Mouse (Mus musculus) heart, embryonic 16.5 days (tissue): ENCODE data around the gene Tspan9. TPM values are rescaled to one million over a fixed set of nuclear protein-coding genes. Genes with fewer than 3 reads are reported as not detected.

Experiments
- ATAC-seq: fragments of 200-750 bp; cut with Nextera tagmentation; replicated peaks from 2 replicates; pipeline ENCODE4 v1.8.0; 2017; ENCODE audit warnings: moderate number of reproducible peaks; ENCODE audit not compliant: insufficient read depth, low FRiP score; ENCODE audit errors: extremely low read depth
- H3K27ac ChIP-seq: fragments of 300-500 bp; sonication (generic); 2 replicates; pipeline ENCODE4 v1.5.1; 2014; ENCODE audit warnings: mild to moderate bottlenecking, low read length, control low read depth, moderate library complexity
- H3K27me3 ChIP-seq: fragments of 300-500 bp; sonication (generic); 2 replicates; pipeline ENCODE4 v1.6.1; 2014; ENCODE audit warnings: low read length, mixed read lengths; ENCODE audit not compliant: control insufficient read depth, insufficient read depth
- H3K36me3 ChIP-seq: fragments of 300-500 bp; sonication (generic); 2 replicates; pipeline ENCODE4 v1.6.1; 2014; ENCODE audit not compliant: control insufficient read depth, insufficient read depth
- H3K4me1 ChIP-seq: fragments of 300-500 bp; sonication (generic); 2 replicates; pipeline ENCODE4 v1.6.1; 2014; ENCODE audit warnings: low read length, mixed read lengths; ENCODE audit not compliant: control insufficient read depth, insufficient read depth
- H3K4me2 ChIP-seq: fragments of 300-500 bp; sonication (generic); 2 replicates; pipeline ENCODE4 v1.6.1; 2014; ENCODE audit warnings: low read depth, mild to moderate bottlenecking, control low read depth, low read length
- H3K4me3 ChIP-seq: fragments of 300-500 bp; sonication (generic); 2 replicates; pipeline ENCODE4 v1.5.1; 2014; ENCODE audit warnings: mild to moderate bottlenecking, control low read depth, low read length
- H3K9ac ChIP-seq: fragments of 300-500 bp; sonication (generic); 2 replicates; pipeline ENCODE4 v1.6.1; 2014; ENCODE audit warnings: low read length, control low read depth
- H3K9me3 ChIP-seq: fragments of 300-500 bp; sonication (generic); replicated peaks from 2 replicates; pipeline ENCODE4 v1.6.1; 2016; ENCODE audit warnings: low read length; ENCODE audit not compliant: control insufficient read depth
- WGBS: fragments of 180-500 bp; shearing (Covaris S2); extraction: QIAGEN DNeasy Blood & Tissue Kit; methylation state at CpG from one replicate; pipeline ENCODE4 v1.1.7; 2014; 5-methylcytosine and 5-hydroxymethylcytosine counted together
- polyA plus RNA-seq: library from polyadenylated mRNA; unstranded; fragments of >200 nt; fragmentation: Nextera tagmentation; extraction: Ambion mirVana; gene quantifications from 2 replicates; pipeline ENCODE4 v1.2.1, GENCODE M21; 2015

Tspan9 gene
- polyA plus RNA-seq, 1 experiment from 2014 or later, result 138 TPM

- Histone ChIP-seq H3K4me3 (no peak overlapping the region), H3K4me1 (peaks cover 23% of the 10 kb centered on the region), H3K27ac (no peak overlapping the region), H3K4me2 (no peak overlapping the region), H3K27me3 (no peaks in the 10 kb centered on the region), H3K36me3 (no peaks in the 10 kb centered on the region), H3K9me3 (no peaks in the 10 kb centered on the region), H3K9ac (no peak overlapping the region)
- ATAC-seq, result no peak
- WGBS, result 83% methylated on average over 6 of the region's 6 CpGs
Measured at GRCm38 (mm10) chr6:128115121-128115520, 28.3 kb downstream of the Tspan9 start.

GRCm38 (mm10) chr6:128112605-128113004, 30.8 kb downstream of the Tspan9 start:
- Histone ChIP-seq H3K4me3 (no peak overlapping the region), H3K9me3 (no peaks in the 10 kb centered on the region), H3K36me3 (no peaks in the 10 kb centered on the region), H3K9ac (no peak overlapping the region), H3K27ac (no peak overlapping the region), H3K4me1 (peaks cover 27% of the 10 kb centered on the region), H3K4me2 (no peak overlapping the region), H3K27me3 (no peaks in the 10 kb centered on the region)
- 83% methylated on average over 2 of the region's 3 CpGs for WGBS
- no peak for ATAC-seq

DNA sequence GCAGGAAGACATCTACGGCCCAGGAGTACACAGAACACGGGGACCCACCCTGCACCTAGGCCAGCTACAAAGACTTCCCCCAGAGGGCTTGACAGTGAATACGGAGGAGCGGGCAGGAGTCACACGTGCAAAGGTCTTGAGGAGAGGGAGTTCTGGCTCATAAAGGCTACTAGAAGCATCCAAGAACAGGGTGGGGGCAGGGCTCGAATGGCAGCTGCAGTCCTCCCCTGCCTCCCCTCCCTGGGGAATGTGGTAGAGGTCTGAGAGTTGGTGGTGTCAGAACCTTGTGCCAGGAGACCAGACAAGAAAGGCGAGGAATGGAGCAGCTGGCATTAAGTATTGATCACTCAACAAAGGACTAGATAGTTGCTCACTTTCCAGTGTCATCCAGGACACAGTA, 31.6 kb downstream of the Tspan9 start:
- H3K4me1 ChIP-seq, result peaks cover 26% of the 10 kb centered on the region
- H3K4me2 ChIP-seq, result no peak overlapping the region
- H3K4me3 ChIP-seq, result no peak overlapping the region
- ATAC-seq, result no peak
- H3K36me3 ChIP-seq, result no peaks in the 10 kb centered on the region
- no peak overlapping the region for H3K9ac ChIP-seq
- H3K27ac ChIP-seq, result no peak overlapping the region
- H3K27me3 ChIP-seq, result no peaks in the 10 kb centered on the region
- 52% methylated on average over 7 of the region's 7 CpGs for WGBS
- H3K9me3 ChIP-seq, result no peaks in the 10 kb centered on the region

DNA sequence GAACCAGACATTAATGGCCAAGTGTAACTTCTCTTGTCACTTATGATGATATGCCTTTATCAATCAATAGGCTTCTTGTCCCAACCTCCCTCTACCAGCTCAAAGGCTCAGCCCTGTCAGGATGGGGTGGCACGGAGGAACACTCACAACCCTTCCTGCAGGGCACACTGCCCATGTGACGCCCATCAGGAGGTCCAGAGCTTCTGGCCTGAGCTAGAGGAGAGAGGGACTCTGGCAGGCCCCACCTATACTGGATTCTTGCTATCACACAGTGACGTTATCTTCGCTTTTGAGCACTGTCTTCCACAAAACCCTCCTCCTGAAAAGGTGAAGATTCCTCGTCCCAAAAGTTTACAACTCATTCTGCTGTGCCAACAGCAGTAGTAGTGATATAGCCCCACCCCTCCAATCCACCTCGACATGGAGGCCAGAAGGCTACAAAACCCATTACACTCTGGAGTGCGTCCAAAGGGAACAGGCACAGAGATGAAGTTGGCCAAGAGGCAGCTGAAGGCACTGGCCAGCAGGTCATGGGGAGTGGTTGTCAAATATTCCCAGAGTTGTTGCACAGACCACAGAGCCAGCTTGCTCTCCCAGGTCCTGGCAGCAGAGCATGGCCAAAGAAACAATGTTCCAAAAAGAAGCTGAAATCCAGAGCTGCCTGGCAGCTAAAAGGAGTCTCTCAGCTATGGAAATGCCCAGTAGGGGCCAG, 34.9 kb downstream of the Tspan9 start:
- 67% methylated on average over 7 of the region's 7 CpGs for WGBS
- peaks cover 47% of the 10 kb centered on the region for H3K4me1 ChIP-seq

DNA sequence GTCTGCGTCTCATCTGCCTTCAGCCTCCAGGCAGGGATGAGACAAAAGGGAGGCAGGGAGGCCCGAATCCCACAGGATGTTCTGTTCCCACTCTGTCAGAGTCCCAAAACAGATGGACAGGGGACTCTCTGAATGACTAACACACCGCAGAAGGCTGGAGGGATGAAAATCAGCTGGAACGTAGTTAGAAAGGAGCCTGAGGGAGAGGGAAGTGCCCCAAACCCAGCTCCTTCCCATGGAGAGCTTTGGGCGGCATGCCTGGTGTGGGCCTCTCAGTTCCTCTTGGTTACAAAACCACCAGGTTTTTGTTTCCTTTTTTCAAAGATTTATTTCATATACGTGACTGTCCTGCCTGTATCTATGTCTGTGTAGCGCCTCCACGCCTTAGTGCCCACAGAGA, 35.7 kb downstream of the Tspan9 start:
- Histone ChIP-seq H3K27ac (no peak overlapping the region), H3K9ac (no peak overlapping the region), H3K4me2 (no peak overlapping the region), H3K36me3 (no peaks in the 10 kb centered on the region), H3K9me3 (no peaks in the 10 kb centered on the region), H3K27me3 (no peaks in the 10 kb centered on the region), H3K4me3 (no peak overlapping the region), H3K4me1 (peaks cover 47% of the 10 kb centered on the region)
- 71% methylated on average over 8 of the region's 8 CpGs for WGBS
- ATAC-seq, result no peak

More for the DNA sequence above, 34.9 kb downstream of the Tspan9 start:
- no peaks in the 10 kb centered on the region for H3K27me3 ChIP-seq
- no peak overlapping the region for H3K9ac ChIP-seq
- no peaks in the 10 kb centered on the region for H3K36me3 ChIP-seq
- H3K9me3 ChIP-seq, result no peaks in the 10 kb centered on the region
- no peak overlapping the region for H3K4me2 ChIP-seq
- H3K27ac ChIP-seq, result peak overlapping the region; percentile 10; the same call in 1 of the 2 replicates
- H3K4me3 ChIP-seq, result no peak overlapping the region
- no peak for ATAC-seq

DNA sequence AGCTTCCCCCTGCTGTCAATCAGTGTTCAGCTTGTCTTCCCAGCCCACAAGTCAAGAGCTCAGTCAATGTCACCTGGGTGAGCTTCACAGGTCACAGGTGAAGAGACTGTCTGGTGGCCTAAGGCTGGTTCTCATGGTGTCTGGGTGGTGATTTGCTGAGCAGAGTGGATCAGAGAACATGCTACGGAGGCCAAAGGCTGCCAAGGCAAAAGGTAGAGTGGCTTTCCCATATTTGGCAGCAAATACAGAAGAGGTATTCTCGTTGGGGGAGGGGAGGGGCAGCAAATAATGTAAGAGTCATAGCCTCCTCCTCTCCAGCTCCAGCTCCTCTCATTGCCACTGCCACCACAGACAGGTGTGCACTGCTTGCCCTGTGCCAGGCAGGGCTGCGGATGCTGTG, 37.2 kb downstream of the Tspan9 start:
- Histone ChIP-seq H3K4me1 (peaks cover 49% of the 10 kb centered on the region), H3K36me3 (no peaks in the 10 kb centered on the region), H3K9ac (no peak overlapping the region), H3K4me3 (no peak overlapping the region), H3K27ac (peak overlapping the region; percentile 41), H3K9me3 (no peaks in the 10 kb centered on the region), H3K4me2 (no peak overlapping the region), H3K27me3 (no peaks in the 10 kb centered on the region)
- 49% methylated on average over 3 of the region's 3 CpGs for WGBS
- ATAC-seq, result no peak

- Histone ChIP-seq H3K9ac (peak overlapping the region; percentile 39; the same call in 1 of the 2 replicates), H3K4me2 (no peak overlapping the region), H3K27ac (peak overlapping the region; percentile 54), H3K36me3 (no peaks in the 10 kb centered on the region), H3K27me3 (no peaks in the 10 kb centered on the region), H3K4me1 (peaks cover 49% of the 10 kb centered on the region), H3K4me3 (no peak overlapping the region), H3K9me3 (no peaks in the 10 kb centered on the region)
- ATAC-seq, result no peak
- WGBS, result 68% methylated on average over 7 of the region's 7 CpGs
Measured at GRCm38 (mm10) chr6:128104712-128105324, 38.6 kb downstream of the Tspan9 start.

DNA sequence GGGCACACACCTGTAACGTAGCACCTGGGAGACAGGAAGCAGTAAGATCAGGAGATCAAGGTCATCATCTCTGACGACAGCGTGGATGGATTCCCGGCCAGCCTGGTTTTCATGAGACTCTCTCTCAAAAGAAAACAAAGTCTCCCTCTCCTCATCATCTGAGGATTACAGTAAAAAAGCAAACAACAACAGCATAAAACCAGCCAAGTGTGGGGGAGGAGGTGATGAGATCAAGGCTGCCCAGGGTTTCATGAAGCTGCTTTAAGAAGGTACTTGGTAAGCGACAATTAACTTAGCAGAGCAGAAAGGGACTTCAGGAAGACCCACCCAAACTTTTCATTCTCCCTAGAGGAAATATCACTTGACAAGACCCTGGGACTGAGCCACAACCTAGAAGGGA, 39.5 kb downstream of the Tspan9 start:
- no peak for ATAC-seq
- Histone ChIP-seq H3K4me1 (peaks cover 56% of the 10 kb centered on the region), H3K4me3 (no peak overlapping the region), H3K9ac (no peak overlapping the region), H3K27me3 (no peaks in the 10 kb centered on the region), H3K4me2 (no peak overlapping the region), H3K27ac (peak overlapping the region; percentile 54; the same call in 1 of the 2 replicates), H3K9me3 (no peaks in the 10 kb centered on the region), H3K36me3 (no peaks in the 10 kb centered on the region)
- 67% methylated on average over 5 of the region's 5 CpGs for WGBS

GRCm38 (mm10) chr6:128102296-128102999, 40.9 kb downstream of the Tspan9 start:
- peaks cover 52% of the 10 kb centered on the region for H3K4me1 ChIP-seq
- H3K4me2 ChIP-seq, result no peak overlapping the region
- H3K36me3 ChIP-seq, result no peaks in the 10 kb centered on the region
- H3K4me3 ChIP-seq, result no peak overlapping the region
- H3K9ac ChIP-seq, result peak overlapping the region; percentile 46
- ATAC-seq, result peak; percentile 85
- H3K9me3 ChIP-seq, result no peaks in the 10 kb centered on the region
- H3K27me3 ChIP-seq, result no peaks in the 10 kb centered on the region
- WGBS, result 31% methylated on average over 6 of the region's 6 CpGs
- peak overlapping the region; percentile 84 for H3K27ac ChIP-seq
